Mouse (Mus musculus) lung, postnatal 10 days (tissue): ENCODE measurements around the gene AC161166.1.

Experiments
- DNase-seq: peaks from one replicate; pipeline ENCODE4 v3.0.0; 2021

AC161166.1 gene

GRCm38 (mm10) chr7:24512355-24512754, at the start of gene AC161166.1:
AC161166.1 (minus strand) TSS chr7:24512455.
- DNase-seq: no peak

- DNase-seq: no peak
These were observed 49.2 kb upstream of the AC161166.1 start for GRCm38 (mm10) chr7:24561450-24561849.

- no peak for DNase-seq
These were observed 43.5 kb upstream of the AC161166.1 start for GRCm38 (mm10) chr7:24555786-24556185.

GRCm38 (mm10) chr7:24551985-24552759, 39.9 kb upstream of the AC161166.1 start:
- DNase-seq: no peak

GRCm38 (mm10) chr7:24547534-24548036, 35.3 kb upstream of the AC161166.1 start:
- no peak for DNase-seq

- peak; percentile 100 for DNase-seq
These were observed 34.6 kb upstream of the AC161166.1 start for GRCm38 (mm10) chr7:24546634-24547389.

GRCm38 (mm10) chr7:24546068-24546614, 33.9 kb upstream of the AC161166.1 start, which contains the start of the genes Pinlyp and Xrcc1:
Pinlyp (minus strand) TSS chr7:24546118.
Xrcc1 (plus strand) TSS chr7:24546289.
- DNase-seq: no peak

- DNase-seq: no peak
These were observed 32.3 kb upstream of the AC161166.1 start for GRCm38 (mm10) chr7:24544506-24544905.

- no peak for DNase-seq
These were observed 27.4 kb upstream of the AC161166.1 start for GRCm38 (mm10) chr7:24539686-24540085.

- no peak for DNase-seq
These were observed 26.4 kb upstream of the AC161166.1 start for GRCm38 (mm10) chr7:24538701-24539100.

- no peak for DNase-seq
These were observed 25.9 kb upstream of the AC161166.1 start for GRCm38 (mm10) chr7:24538154-24538553.

GRCm38 (mm10) chr7:24537591-24537990, 25.3 kb upstream of the AC161166.1 start:
- no peak for DNase-seq

- DNase-seq: no peak
These were observed 24.8 kb upstream of the AC161166.1 start for GRCm38 (mm10) chr7:24537081-24537480.

GRCm38 (mm10) chr7:24534301-24534700, 22.0 kb upstream of the AC161166.1 start:
- no peak for DNase-seq

GRCm38 (mm10) chr7:24533806-24534205, 21.6 kb upstream of the AC161166.1 start:
- no peak for DNase-seq

GRCm38 (mm10) chr7:24533031-24533571, 20.8 kb upstream of the AC161166.1 start:
- DNase-seq: no peak

GRCm38 (mm10) chr7:24531211-24531971, 19.1 kb upstream of the AC161166.1 start:
- peak; percentile 85 for DNase-seq

GRCm38 (mm10) chr7:24530062-24530931, 18.0 kb upstream of the AC161166.1 start, which contains the start of gene Irgq:
Irgq (plus strand) TSS chr7:24530689.
- peak; percentile 99 for DNase-seq

GRCm38 (mm10) chr7:24529580-24529979, 17.3 kb upstream of the AC161166.1 start:
- DNase-seq: peak; percentile 14

- DNase-seq: no peak
These were observed 16.6 kb upstream of the AC161166.1 start for GRCm38 (mm10) chr7:24528861-24529260.
